Mouse (Mus musculus) bone marrow macrophage, adult 2 months (primary cell): ENCODE data around the gene Por. TPM values are rescaled to one million over a fixed set of nuclear protein-coding genes. Genes with fewer than 3 reads are reported as not detected.

ENCODE experiments used
- H3K27ac ChIP-seq: 2 replicates; pipeline ENCODE4 v1.5.1; 2012; ENCODE audit warnings: low read depth, low read length; ENCODE audit not compliant: insufficient read depth
- H3K4me1 ChIP-seq: 2 replicates; pipeline ENCODE4 v1.6.1; 2012; ENCODE audit warnings: low read length; ENCODE audit not compliant: control insufficient read depth, insufficient read depth
- H3K4me3 ChIP-seq: 2 replicates; pipeline ENCODE4 v1.5.1; 2012; ENCODE audit warnings: mild to moderate bottlenecking, low read length, moderate library complexity; ENCODE audit not compliant: insufficient read depth
- CTCF ChIP-seq: IDR thresholded peaks from 2 replicates; pipeline ENCODE4 v1.5.1; 2012; ENCODE audit warnings: low read depth, mild to moderate bottlenecking, low read length, moderate library complexity
- POLR2A ChIP-seq: IDR thresholded peaks from 2 replicates; pipeline ENCODE4 v1.6.1; 2012; ENCODE audit warnings: mild to moderate bottlenecking, low read depth, low read length, borderline replicate concordance
- polyA plus RNA-seq: library from polyadenylated mRNA; stranded (reverse); fragments of >200 nt; gene quantifications from 2 replicates; pipeline ENCODE4 v1.2.4, GENCODE M21; 2012; ENCODE audit not compliant: missing spikeins, insufficient read depth, insufficient read length

Por gene
- polyA plus RNA-seq, 1 experiment, result 83.9 TPM

- Histone ChIP-seq H3K4me1 (peaks cover 82% of the 10 kb centered on the region), H3K27ac (peak overlapping the region; percentile 83), H3K4me3 (no peak overlapping the region)
- no peak for TF ChIP-seq CTCF
- no peak for TF ChIP-seq POLR2A
These were observed 39.9 kb downstream of the Por start for GRCm38 (mm10) chr5:135709716-135710115.

GRCm38 (mm10) chr5:135710599-135711214, 40.9 kb downstream of the Por start:
- peak overlapping the region; percentile 90 for H3K27ac ChIP-seq
- TF ChIP-seq POLR2A (no peak), CTCF (no peak)
- peaks cover 80% of the 10 kb centered on the region for H3K4me1 ChIP-seq
- no peak overlapping the region for H3K4me3 ChIP-seq

GRCm38 (mm10) chr5:135711582-135712355, 41.9 kb downstream of the Por start:
- TF ChIP-seq POLR2A (no peak), CTCF (no peak)
- peak overlapping the region; percentile 90 for H3K27ac ChIP-seq
- H3K4me1 ChIP-seq, result peaks cover 74% of the 10 kb centered on the region
- H3K4me3 ChIP-seq, result no peak overlapping the region

GRCm38 (mm10) chr5:135712803-135713202, 43.0 kb downstream of the Por start:
- peaks cover 64% of the 10 kb centered on the region for H3K4me1 ChIP-seq
- no peak for TF ChIP-seq POLR2A
- H3K27ac ChIP-seq, result peak overlapping the region; percentile 90
- H3K4me3 ChIP-seq, result no peak overlapping the region

- H3K27ac ChIP-seq, result peak overlapping the region; percentile 91
- H3K4me3 ChIP-seq, result 0 out of 2 replicates have a peak overlapping the region, but pooled peaks have one; percentile 9
- TF ChIP-seq CTCF, result no peak
- no peak for TF ChIP-seq POLR2A
- peaks cover 57% of the 10 kb centered on the region for H3K4me1 ChIP-seq
These were observed 43.8 kb downstream of the Por start for GRCm38 (mm10) chr5:135713441-135714218.

- Histone ChIP-seq H3K27ac (no peak overlapping the region), H3K4me1 (peaks cover 53% of the 10 kb centered on the region), H3K4me3 (no peak overlapping the region)
- TF ChIP-seq CTCF (no peak), POLR2A (no peak)
These were observed 45.8 kb downstream of the Por start for GRCm38 (mm10) chr5:135715624-135716023.

- Histone ChIP-seq H3K4me1 (peaks cover 48% of the 10 kb centered on the region), H3K27ac (no peak overlapping the region), H3K4me3 (no peak overlapping the region)
- TF ChIP-seq POLR2A (no peak), CTCF (no peak)
These were observed 49.8 kb downstream of the Por start for GRCm38 (mm10) chr5:135719586-135720120.

GRCm38 (mm10) chr5:135720121-135720520, 50.3 kb downstream of the Por start:
- TF ChIP-seq POLR2A, result no peak
- no peak for TF ChIP-seq CTCF

GRCm38 (mm10) chr5:135721076-135721475, 51.2 kb downstream of the Por start:
- TF ChIP-seq POLR2A, result no peak
- no peak for TF ChIP-seq CTCF
- H3K4me3 ChIP-seq, result no peak overlapping the region
- H3K4me1 ChIP-seq, result peaks cover 43% of the 10 kb centered on the region
- no peak overlapping the region for H3K27ac ChIP-seq

More at GRCm38 (mm10) chr5:135720121-135720520, 50.3 kb downstream of the Por start:
- H3K27ac ChIP-seq, result no peak overlapping the region
- H3K4me1 ChIP-seq, result peaks cover 47% of the 10 kb centered on the region
- H3K4me3 ChIP-seq, result no peak overlapping the region

GRCm38 (mm10) chr5:135722121-135722520, 52.3 kb downstream of the Por start:
- TF ChIP-seq CTCF (no peak), POLR2A (no peak)
- Histone ChIP-seq H3K27ac (peak overlapping the region; percentile 83), H3K4me1 (peaks cover 43% of the 10 kb centered on the region), H3K4me3 (peak overlapping the region; percentile 37)
